Mouse (Mus musculus) thymus, adult 2 months (tissue): ENCODE measurements around the gene Pla2g15.

Experiments
- CTCF ChIP-seq: fragments of 200-500 bp; IDR thresholded peaks from 2 replicates; pipeline ENCODE4 v1.5.1; 2012; ENCODE audit warnings: mild to moderate bottlenecking, control low read depth, low read length, moderate library complexity, borderline replicate concordance; ENCODE audit not compliant: control insufficient read depth, poor library complexity, insufficient read depth; ENCODE audit errors: extremely low read depth
- POLR2A ChIP-seq: fragments of 200-500 bp; IDR thresholded peaks from 2 replicates; pipeline ENCODE4 v1.6.1; 2012; ENCODE audit warnings: mild to moderate bottlenecking, low read length, control low read depth, moderate library complexity; ENCODE audit not compliant: control insufficient read depth, poor library complexity, insufficient read depth; ENCODE audit errors: extremely low read depth

- no peak for TF ChIP-seq CTCF
- no peak for TF ChIP-seq POLR2A
Measured at GRCm38 (mm10) chr8:106147868-106148565, 2.2 kb upstream of the Pla2g15 start.
